22 mouse cellular contexts compared by ENCODE assay signal in the genomic region with DNA sequence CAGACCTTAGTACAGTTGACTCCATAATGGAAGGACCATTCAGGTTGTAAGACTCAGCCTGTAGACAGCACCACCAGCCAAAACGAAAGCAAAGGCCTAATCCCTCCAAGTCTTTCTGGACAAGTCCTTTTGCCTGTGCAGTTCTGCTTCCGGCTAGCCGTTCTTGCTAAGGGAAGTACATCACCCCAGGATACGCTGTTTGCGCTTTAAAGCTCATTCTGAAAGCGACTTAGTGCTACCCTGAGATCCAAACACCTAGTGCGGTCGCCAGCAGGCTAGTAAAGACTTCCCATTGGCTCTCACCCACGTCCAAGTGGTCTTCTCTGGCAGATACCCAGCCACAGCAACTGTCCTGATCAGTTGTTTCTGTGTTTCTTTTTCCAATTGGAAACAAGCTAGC. TPM values are rescaled to one million over a fixed set of nuclear protein-coding genes. Genes with fewer than 3 reads are reported as not detected.
"Had no signal": no experiment of that assay in that cellular context is flagged by ENCODE, and none has a peak within 500 bp of the region (broad histone marks: within the 10 kb centered on the region; RNA-seq: fewer than 3 reads in every experiment).

No protein-coding gene starts in this region.

- H3K9me3 ChIP-seq: neural tube, embryonic 15.5 days; stomach, embryonic 15.5 days had no signal

- H3K27me3 ChIP-seq: neural tube, embryonic 15.5 days; stomach, embryonic 15.5 days had no signal

- H3K36me3 ChIP-seq: neural tube, embryonic 15.5 days; stomach, embryonic 15.5 days had no signal

- H3K27ac ChIP-seq: neural tube, embryonic 15.5 days; stomach, embryonic 15.5 days; stomach, postnatal 0 days had no signal

- H3K4me3 ChIP-seq: neural tube, embryonic 15.5 days; stomach, embryonic 15.5 days had no signal

- H3K4me1 ChIP-seq: neural tube, embryonic 15.5 days; stomach, embryonic 15.5 days had no signal

- DNase-seq: retina, postnatal 1 day; right cerebral cortex, adult 18-20 months; right cerebral cortex, postnatal 14 days; right cerebral cortex, postnatal 25 days; right cerebral cortex, postnatal 4 days; spleen, adult 18-20 months; thymus, adult 18-20 months; thymus, adult 2 months; thymus, postnatal 14 days; thymus, postnatal 25 days; thymus, postnatal 36 days; thymus, postnatal 4 days had no signal

RNA-seq across cellular contexts. Expression of gene Slc2a5, which starts 8.7 kb away (rescaled TPM):
- total RNA-seq: neutrophil, adult 5-6 weeks had no signal

RNA-seq across cellular contexts. Expression of gene Slc2a7, which starts 38.4 kb away (rescaled TPM):
- total RNA-seq: neutrophil, adult 5-6 weeks had no signal
- polyA plus RNA-seq: neural tube, embryonic 14.5 days; neural tube, embryonic 15.5 days; spleen, adult 2 months; stomach, embryonic 14.5 days; stomach, postnatal 0 days; testis, adult 2 months; thymus, postnatal 0 days; urinary bladder, adult 2 months had no signal
